Mouse (Mus musculus) heart, embryonic 13.5 days (tissue): ENCODE data around the gene Sfswap. TPM values are rescaled to one million over a fixed set of nuclear protein-coding genes. Genes with fewer than 3 reads are reported as not detected.

Source experiments
- ATAC-seq: fragments of 200-750 bp; cut with Nextera tagmentation; 2 replicates; pipeline ENCODE4 v1.8.0; 2017; ENCODE audit warnings: moderate TSS enrichment; ENCODE audit not compliant: insufficient number of reproducible peaks, low FRiP score, low TSS enrichment; ENCODE audit errors: extremely low read depth
- H3K27ac ChIP-seq: fragments of 300-500 bp; sonication (generic); replicated peaks from 2 replicates; pipeline ENCODE4 v1.5.1; 2015; ENCODE audit warnings: moderate library complexity, mild to moderate bottlenecking, inconsistent platforms
- H3K27me3 ChIP-seq: fragments of 300-500 bp; sonication (generic); replicated peaks from 2 replicates; pipeline ENCODE4 v1.6.1; 2015; ENCODE audit warnings: mild to moderate bottlenecking, inconsistent platforms
- H3K36me3 ChIP-seq: fragments of 300-500 bp; sonication (generic); 2 replicates; pipeline ENCODE4 v1.6.1; 2015; ENCODE audit warnings: mild to moderate bottlenecking, inconsistent platforms
- H3K4me1 ChIP-seq: fragments of 300-500 bp; sonication (generic); 2 replicates; pipeline ENCODE4 v1.6.1; 2015; ENCODE audit warnings: inconsistent platforms
- H3K4me2 ChIP-seq: fragments of 300-500 bp; sonication (generic); 2 replicates; pipeline ENCODE4 v1.6.1; 2015; ENCODE audit warnings: inconsistent platforms, mild to moderate bottlenecking, moderate library complexity
- H3K4me3 ChIP-seq: fragments of 300-500 bp; sonication (generic); 2 replicates; pipeline ENCODE4 v1.5.1; 2015; ENCODE audit warnings: moderate library complexity, mild to moderate bottlenecking, inconsistent platforms
- H3K9ac ChIP-seq: fragments of 300-500 bp; sonication (generic); 2 replicates; pipeline ENCODE4 v1.6.1; 2015; ENCODE audit warnings: inconsistent platforms, mild to moderate bottlenecking, moderate library complexity
- H3K9me3 ChIP-seq: fragments of 300-500 bp; sonication (generic); 2 replicates; pipeline ENCODE4 v1.6.1; 2016; ENCODE audit warnings: inconsistent platforms
- WGBS: fragments of 180-500 bp; shearing (Covaris S2); methylation state at CpG from one replicate; pipeline ENCODE4 v1.1.7; 2015; ENCODE audit warnings: mixed read lengths; 5-methylcytosine and 5-hydroxymethylcytosine counted together
- polyA plus RNA-seq: library from polyadenylated mRNA; unstranded; fragments of >200 nt; fragmentation: Nextera tagmentation; extraction: Ambion mirVana; gene quantifications from 2 replicates; pipeline ENCODE4 v1.2.1, GENCODE M21; 2015

Gene Sfswap
- polyA plus RNA-seq, 1 experiment from 2014 or later, result 21.2 TPM

DNA sequence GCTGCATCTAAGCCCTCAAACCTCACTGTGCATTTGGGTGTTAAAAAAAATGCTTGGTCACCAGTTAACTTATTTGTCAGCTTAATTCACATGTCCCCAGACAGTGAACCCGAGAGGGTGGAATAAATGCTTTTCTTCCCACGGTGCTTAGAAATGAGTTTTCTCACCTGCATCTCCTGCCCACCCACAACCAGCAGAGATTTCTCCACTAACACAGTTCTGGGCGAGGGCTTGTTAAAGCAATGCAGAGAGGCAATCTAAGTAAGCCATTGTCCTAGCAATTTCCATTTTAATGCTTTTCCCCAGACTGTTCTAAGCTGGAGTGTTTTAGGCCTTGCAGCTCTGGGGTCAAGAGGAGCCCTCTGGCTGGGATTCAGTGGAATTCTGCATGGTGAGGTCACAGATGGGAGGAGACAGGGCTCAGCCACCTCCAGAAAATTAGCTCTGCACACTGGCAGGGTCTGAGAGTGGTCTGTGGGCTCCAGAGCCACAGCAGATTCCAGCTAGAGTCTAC is 25.4 kb upstream of the Sfswap start:
- Histone ChIP-seq H3K27me3 (peaks cover 5% of the 10 kb centered on the region), H3K36me3 (no peaks in the 10 kb centered on the region), H3K4me2 (no peak overlapping the region), H3K27ac (no peak overlapping the region), H3K9me3 (no peaks in the 10 kb centered on the region), H3K4me1 (no peaks in the 10 kb centered on the region), H3K9ac (no peak overlapping the region), H3K4me3 (no peak overlapping the region)
- WGBS, result 72% methylated on average over 3 of the region's 3 CpGs
- ATAC-seq, result no peak

DNA sequence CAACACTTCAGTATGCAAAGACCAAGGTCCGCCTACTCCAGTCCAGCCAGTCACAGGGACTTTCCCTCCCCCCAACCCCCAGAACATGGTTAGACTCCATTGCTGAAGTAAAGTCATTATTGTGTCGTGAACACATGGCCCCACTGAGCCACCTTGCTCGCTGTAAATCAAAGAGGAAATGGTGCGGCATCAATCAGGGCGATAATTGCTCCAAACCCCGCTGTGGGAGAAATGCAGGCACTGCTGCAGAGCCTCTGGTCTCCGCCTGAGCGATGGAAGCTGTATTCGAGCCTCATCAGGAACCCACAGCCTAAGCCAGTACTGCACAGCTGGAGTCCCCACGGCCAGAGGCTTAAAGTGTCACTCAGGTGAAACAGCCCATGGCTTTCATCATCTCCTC is 11.1 kb upstream of the Sfswap start:
- Histone ChIP-seq H3K36me3 (no peaks in the 10 kb centered on the region), H3K4me2 (no peak overlapping the region), H3K27ac (no peak overlapping the region), H3K4me3 (no peak overlapping the region), H3K9ac (no peak overlapping the region), H3K9me3 (no peaks in the 10 kb centered on the region), H3K4me1 (no peaks in the 10 kb centered on the region), H3K27me3 (peaks cover 13% of the 10 kb centered on the region)
- ATAC-seq, result no peak
- 27% methylated on average over 10 of the region's 10 CpGs for WGBS

DNA sequence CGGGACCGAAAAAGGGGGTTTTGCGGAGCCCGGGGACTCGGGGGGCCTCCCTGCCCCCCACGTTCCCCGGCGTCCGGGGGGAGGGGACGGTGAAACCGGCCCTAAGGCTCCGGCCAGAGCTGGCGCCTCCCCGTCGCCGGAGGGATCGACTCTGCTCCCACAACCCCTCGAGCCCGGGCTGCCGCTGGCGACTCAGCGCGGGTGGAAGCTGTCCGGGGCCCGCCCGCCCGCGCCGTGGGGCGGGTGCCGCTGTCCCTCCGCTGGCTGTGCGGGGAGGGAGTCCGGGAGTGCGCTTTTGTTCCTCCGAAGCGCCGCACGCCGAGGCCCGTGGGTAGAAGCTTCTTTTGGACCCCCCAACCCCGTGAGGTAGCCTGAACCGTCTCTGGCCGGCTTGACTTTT is 650 bp downstream of the Sfswap start:
- under 1% methylated on average over 44 of the region's 44 CpGs for WGBS

DNA sequence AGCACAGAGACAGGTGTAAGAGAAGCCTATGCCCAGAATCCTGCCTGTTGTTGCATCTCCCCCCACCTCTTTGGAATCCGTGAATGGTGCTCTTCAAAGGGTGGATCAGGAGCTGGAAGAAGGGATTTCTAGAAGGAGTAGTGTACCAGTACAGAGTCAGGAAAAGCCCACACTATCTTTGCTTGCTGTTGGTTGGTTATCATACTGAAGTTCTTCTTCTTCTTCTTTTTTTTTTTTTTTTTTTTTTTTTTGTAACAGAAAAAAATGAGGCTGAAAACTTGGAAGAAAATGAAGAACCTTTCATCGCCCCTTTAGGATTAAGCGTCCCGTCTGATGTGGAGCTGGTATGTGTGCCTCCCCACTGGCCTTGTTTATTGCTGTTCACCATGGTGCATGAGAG is 5.9 kb downstream of the Sfswap start:
- Histone ChIP-seq H3K27me3 (no peaks in the 10 kb centered on the region), H3K9ac (no peak overlapping the region), H3K36me3 (peaks cover 85% of the 10 kb centered on the region), H3K9me3 (no peaks in the 10 kb centered on the region), H3K27ac (no peak overlapping the region), H3K4me1 (peaks cover 15% of the 10 kb centered on the region), H3K4me3 (no peak overlapping the region), H3K4me2 (no peak overlapping the region)
- ATAC-seq, result no peak
- 92% methylated on average over 4 of the region's 4 CpGs for WGBS

More for the DNA sequence above, 650 bp downstream of the Sfswap start:
- Histone ChIP-seq H3K9ac (peak overlapping the region; percentile 96), H3K36me3 (peaks cover 35% of the 10 kb centered on the region), H3K4me2 (peak overlapping the region; percentile 98), H3K4me3 (peak overlapping the region; percentile 99), H3K27ac (peak overlapping the region; percentile 83), H3K9me3 (no peaks in the 10 kb centered on the region), H3K4me1 (peaks cover 21% of the 10 kb centered on the region), H3K27me3 (peaks cover 15% of the 10 kb centered on the region)
- peak; percentile 65 for ATAC-seq

DNA sequence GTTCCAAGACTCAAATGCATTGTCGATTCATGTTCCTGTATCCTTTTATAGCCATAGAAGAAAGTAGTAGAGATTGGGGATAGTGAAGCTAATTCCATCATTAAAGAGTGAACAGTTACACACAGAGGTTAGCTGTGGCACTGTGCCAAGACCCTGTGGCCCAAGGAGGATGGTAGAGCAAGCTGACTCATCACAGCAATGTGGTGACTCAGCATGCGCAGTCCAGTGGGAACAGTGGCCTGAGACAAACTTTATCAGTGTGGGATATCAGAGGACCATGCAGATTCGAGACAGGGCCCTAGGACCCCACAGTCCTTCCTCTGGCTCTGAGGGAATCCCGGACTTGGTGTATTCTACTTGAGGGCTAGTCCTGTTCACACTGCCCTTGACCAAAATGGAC is 17.2 kb downstream of the Sfswap start:
- no peak overlapping the region for H3K9ac ChIP-seq
- peaks cover 24% of the 10 kb centered on the region for H3K4me1 ChIP-seq
- H3K4me3 ChIP-seq, result no peak overlapping the region
- H3K27ac ChIP-seq, result no peak overlapping the region
- no peaks in the 10 kb centered on the region for H3K9me3 ChIP-seq
- no peaks in the 10 kb centered on the region for H3K27me3 ChIP-seq
- WGBS, result 67% methylated on average over 4 of the region's 4 CpGs
- ATAC-seq, result peak; percentile 72; the same call in 1 of the 2 replicates
- H3K36me3 ChIP-seq, result peaks cover 96% of the 10 kb centered on the region
- no peak overlapping the region for H3K4me2 ChIP-seq

DNA sequence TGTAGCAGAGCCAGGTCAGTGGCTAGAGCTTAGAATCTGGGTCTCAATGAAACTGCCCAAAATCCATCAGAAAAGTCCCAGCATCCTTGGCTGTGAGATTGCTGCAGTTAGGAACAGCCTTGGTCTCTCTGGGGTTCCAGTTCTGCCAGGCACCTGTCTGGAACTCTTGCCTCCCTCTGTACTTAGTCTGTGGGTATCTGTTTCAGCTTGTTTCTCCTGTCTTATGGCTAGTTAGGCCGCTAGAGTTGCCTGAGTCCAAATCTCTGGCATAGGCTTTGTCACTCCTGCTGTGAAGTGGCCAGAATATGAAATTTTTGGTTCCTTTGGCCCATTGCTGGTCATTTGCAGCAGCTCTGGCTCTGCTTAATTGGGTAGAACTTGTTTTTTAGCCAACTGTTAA is 17.8 kb downstream of the Sfswap start:
- peaks cover 30% of the 10 kb centered on the region for H3K4me1 ChIP-seq
- no peak overlapping the region for H3K4me2 ChIP-seq
- WGBS, result 88% methylated on average over 1 of the region's 1 CpGs
- no peak overlapping the region for H3K4me3 ChIP-seq
- no peak overlapping the region for H3K9ac ChIP-seq
- peaks cover 96% of the 10 kb centered on the region for H3K36me3 ChIP-seq
- ATAC-seq, result no peak
- H3K27me3 ChIP-seq, result no peaks in the 10 kb centered on the region
- H3K9me3 ChIP-seq, result no peaks in the 10 kb centered on the region
- no peak overlapping the region for H3K27ac ChIP-seq

DNA sequence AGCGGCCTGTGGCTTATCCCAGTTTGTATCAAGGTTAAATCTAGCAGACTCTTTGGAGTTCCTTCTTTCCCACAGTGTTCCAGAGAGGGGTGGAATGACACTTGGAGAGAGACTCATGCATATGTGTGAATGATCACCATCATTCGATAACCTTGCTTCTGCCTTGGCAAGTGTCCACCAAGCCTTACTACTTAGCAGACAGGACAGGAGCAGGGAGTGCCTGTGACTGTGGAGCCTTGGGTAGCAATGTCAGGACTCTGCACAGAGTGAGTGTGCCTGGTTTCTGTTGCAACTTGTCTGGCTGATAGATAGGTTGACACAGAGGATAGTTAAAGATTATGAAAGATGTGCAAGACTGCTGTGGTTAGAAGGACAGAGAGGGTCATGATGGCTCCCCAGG is 18.6 kb downstream of the Sfswap start:
- no peak overlapping the region for H3K27ac ChIP-seq
- H3K4me1 ChIP-seq, result peaks cover 36% of the 10 kb centered on the region
- WGBS, result 89% methylated on average over 2 of the region's 2 CpGs
- no peak overlapping the region for H3K9ac ChIP-seq
- H3K27me3 ChIP-seq, result no peaks in the 10 kb centered on the region
- H3K9me3 ChIP-seq, result no peaks in the 10 kb centered on the region
- no peak overlapping the region for H3K4me2 ChIP-seq
- no peak overlapping the region for H3K4me3 ChIP-seq
- H3K36me3 ChIP-seq, result peaks cover 96% of the 10 kb centered on the region
- no peak for ATAC-seq

DNA sequence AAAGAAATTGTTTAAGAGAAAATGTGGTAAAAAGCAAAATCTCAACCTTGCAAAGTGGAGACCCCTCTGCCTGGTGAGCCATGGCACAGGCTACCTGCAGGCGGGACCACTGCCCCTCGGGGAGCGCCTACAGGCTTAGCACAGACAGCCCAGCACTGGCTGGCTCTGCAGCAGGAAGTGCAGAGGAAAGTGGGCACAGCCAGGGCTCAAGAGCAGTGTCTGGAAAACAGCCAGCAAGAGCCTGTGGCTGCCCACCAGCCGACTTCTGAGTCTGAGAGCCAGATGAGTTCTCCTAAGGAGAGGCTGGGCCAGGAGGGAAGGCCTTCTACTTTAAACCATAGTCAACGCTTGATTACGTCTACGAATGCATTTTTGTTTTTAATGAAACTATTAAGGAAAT is 20.5 kb downstream of the Sfswap start:
- Histone ChIP-seq H3K27ac (no peak overlapping the region), H3K4me3 (no peak overlapping the region), H3K4me1 (peaks cover 38% of the 10 kb centered on the region), H3K27me3 (no peaks in the 10 kb centered on the region), H3K9ac (no peak overlapping the region), H3K9me3 (no peaks in the 10 kb centered on the region), H3K4me2 (no peak overlapping the region), H3K36me3 (peaks cover 95% of the 10 kb centered on the region)
- ATAC-seq, result no peak
- 81% methylated on average over 7 of the region's 7 CpGs for WGBS

DNA sequence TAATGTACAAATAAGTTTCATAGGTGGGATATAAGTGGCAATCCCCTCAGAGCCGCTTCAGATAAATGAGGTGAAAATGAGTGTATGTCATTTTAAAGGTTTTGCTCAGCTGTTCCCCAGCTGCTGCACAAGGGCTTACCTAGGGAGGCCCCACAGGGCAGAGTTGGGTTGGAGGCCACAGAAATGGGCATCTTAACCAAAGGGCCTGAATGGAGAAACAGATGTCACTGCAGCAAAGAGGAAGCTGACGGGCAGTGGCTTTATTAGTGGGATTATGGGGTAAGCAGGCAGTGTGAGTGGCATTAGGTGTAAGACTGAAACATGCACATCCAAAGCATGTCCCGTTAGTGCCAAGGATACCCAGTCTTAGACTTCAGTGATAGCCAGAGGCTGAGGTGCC is 20.9 kb downstream of the Sfswap start:
- 90% methylated on average over 3 of the region's 3 CpGs for WGBS
- H3K4me3 ChIP-seq, result no peak overlapping the region
- H3K27ac ChIP-seq, result no peak overlapping the region
- no peak overlapping the region for H3K4me2 ChIP-seq
- H3K4me1 ChIP-seq, result peaks cover 38% of the 10 kb centered on the region
- H3K27me3 ChIP-seq, result no peaks in the 10 kb centered on the region
- ATAC-seq, result no peak
- no peaks in the 10 kb centered on the region for H3K9me3 ChIP-seq
- H3K9ac ChIP-seq, result no peak overlapping the region
- H3K36me3 ChIP-seq, result peaks cover 95% of the 10 kb centered on the region

DNA sequence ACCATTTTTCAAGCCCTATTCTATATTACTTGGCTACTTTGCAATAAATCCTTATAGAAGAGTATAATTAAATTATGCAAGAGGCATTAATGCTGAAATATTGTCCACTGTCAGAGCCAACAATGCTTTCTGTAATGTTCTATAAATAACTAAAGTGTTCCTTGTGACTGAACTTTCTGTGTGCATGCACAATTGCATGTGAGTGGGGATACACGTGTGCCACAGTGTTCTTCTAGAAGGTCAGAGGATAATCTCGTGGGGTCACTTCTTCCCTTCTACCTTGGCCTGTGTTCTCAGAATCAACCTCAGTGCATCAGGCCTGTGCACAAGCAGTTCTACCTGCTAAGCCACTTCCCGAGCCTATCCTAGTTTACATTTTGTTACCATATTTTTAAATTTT is 22.1 kb downstream of the Sfswap start:
- H3K27ac ChIP-seq, result no peak overlapping the region
- 67% methylated on average over 3 of the region's 3 CpGs for WGBS

DNA sequence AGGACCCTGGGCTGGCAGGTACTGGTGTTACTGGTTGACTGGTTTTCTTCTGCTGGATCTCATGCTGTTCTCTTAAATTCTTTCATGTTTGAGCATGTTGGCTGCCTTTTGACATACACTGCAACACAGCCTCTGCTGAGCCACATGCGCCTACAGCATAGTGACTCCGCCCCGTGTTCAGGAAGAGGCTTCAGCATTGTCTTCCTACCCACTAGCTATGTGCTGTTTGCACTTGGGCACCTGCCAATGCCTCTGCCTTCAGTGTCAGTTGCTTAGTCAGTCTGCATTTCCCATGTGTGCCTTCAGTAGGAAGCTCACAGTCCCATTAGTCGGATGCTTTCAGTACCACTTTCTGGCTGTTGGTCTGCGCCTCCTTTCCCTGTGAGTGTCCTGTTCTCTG is 23.7 kb downstream of the Sfswap start:
- WGBS, result 85% methylated on average over 5 of the region's 5 CpGs
- Histone ChIP-seq H3K36me3 (peaks cover 95% of the 10 kb centered on the region), H3K27me3 (no peaks in the 10 kb centered on the region), H3K9me3 (no peaks in the 10 kb centered on the region), H3K4me2 (no peak overlapping the region), H3K9ac (no peak overlapping the region), H3K4me1 (peaks cover 28% of the 10 kb centered on the region), H3K27ac (no peak overlapping the region), H3K4me3 (no peak overlapping the region)
- no peak for ATAC-seq

More for the DNA sequence above, 22.1 kb downstream of the Sfswap start:
- no peaks in the 10 kb centered on the region for H3K27me3 ChIP-seq
- no peak for ATAC-seq
- H3K9ac ChIP-seq, result no peak overlapping the region
- H3K4me2 ChIP-seq, result no peak overlapping the region
- peaks cover 35% of the 10 kb centered on the region for H3K4me1 ChIP-seq
- H3K9me3 ChIP-seq, result no peaks in the 10 kb centered on the region
- H3K36me3 ChIP-seq, result peaks cover 95% of the 10 kb centered on the region
- H3K4me3 ChIP-seq, result no peak overlapping the region

DNA sequence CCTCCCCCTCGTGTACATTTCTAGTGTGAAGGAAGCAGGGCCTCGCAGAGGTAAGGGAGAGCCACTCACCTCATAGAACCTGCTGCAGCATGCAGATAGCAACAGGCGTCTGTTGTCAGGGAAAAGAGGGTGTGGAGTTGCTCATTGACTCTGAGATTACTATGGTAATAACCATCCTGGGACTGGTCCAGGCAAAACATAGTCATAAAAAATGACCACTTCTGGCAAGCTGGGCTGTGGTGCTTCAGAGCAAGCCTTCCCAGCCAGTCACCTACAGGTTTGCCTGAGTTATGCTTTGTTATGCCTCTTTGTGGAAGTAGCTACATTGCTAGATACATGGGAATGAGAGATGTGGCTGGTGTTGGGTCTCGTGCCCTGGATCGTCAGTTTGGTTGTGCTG is 26.1 kb downstream of the Sfswap start:
- Histone ChIP-seq H3K4me1 (peaks cover 23% of the 10 kb centered on the region), H3K9me3 (no peaks in the 10 kb centered on the region), H3K9ac (no peak overlapping the region), H3K36me3 (peaks cover 93% of the 10 kb centered on the region), H3K27ac (no peak overlapping the region), H3K27me3 (no peaks in the 10 kb centered on the region), H3K4me3 (no peak overlapping the region), H3K4me2 (no peak overlapping the region)
- WGBS, result 71% methylated on average over 5 of the region's 5 CpGs
- no peak for ATAC-seq
